Mouse (Mus musculus): ENCODE data around the gene Tex2.

GRCm38 (mm10) chr11:106637754-106638153, 24.5 kb upstream of the Tex2 start:
- TF ChIP-seq POLR2A (IDR thresholded peaks at IDR 0.05; ENCODE audit: borderline replicate concordance, extremely low read depth, low read depth, low read length) (no peak), CTCF (IDR thresholded peaks at IDR 0.05; ENCODE audit: insufficient read depth, low read length) (no peak)

All from lung, adult 2 months (tissue).